Mouse (Mus musculus): ENCODE measurements at regions not wholly inside any gene's neighbourhood (a gene's known extent, or its start where the extent isn't known, plus 50 kb on each side); places are given as distances from the start of the nearest gene placed in this dataset.
A peak's percentile ranks its signal among the peaks of the same experiment; 100 is the strongest.
"Not testable (repeated sequence)": the region's sequence is repeated elsewhere in the genome, so short reads cannot be mapped to it uniquely, and the experiment has no call there.

GRCm38 (mm10) chr10:51397016-51397415, 83.4 kb upstream of the Gm49339 start:
- not testable (repeated sequence) for H3K27me3 ChIP-seq; H3K4me3 ChIP-seq; H3K27ac ChIP-seq; H3K9me3 ChIP-seq; H3K4me1 ChIP-seq; ATAC-seq (ENCODE audit: insufficient number of reproducible peaks, insufficient read depth, low FRiP score, low TSS enrichment, low read depth); H3K4me2 ChIP-seq; H3K9ac ChIP-seq; H3K36me3 ChIP-seq
- 90% methylated on average over 3 of the region's 3 CpGs for WGBS

GRCm38 (mm10) chr10:51405141-51405540, 75.3 kb upstream of the Gm49339 start:
- Histone ChIP-seq H3K27ac (no peak overlapping the region), H3K9me3 (no peaks in the 10 kb centered on the region), H3K4me3 (no peak overlapping the region), H3K4me1 (no peaks in the 10 kb centered on the region), H3K4me2 (peak overlapping the region; percentile 27; the same call in 1 of the 2 replicates), H3K36me3 (no peaks in the 10 kb centered on the region), H3K9ac (no peak overlapping the region), H3K27me3 (no peaks in the 10 kb centered on the region)
- ATAC-seq (ENCODE audit: insufficient number of reproducible peaks, insufficient read depth, low FRiP score, low TSS enrichment, low read depth): no peak
- WGBS: 3% methylated on average over 9 of the region's 9 CpGs

- H3K4me3 ChIP-seq: no peak overlapping the region
- no peaks in the 10 kb centered on the region for H3K4me1 ChIP-seq
- no peaks in the 10 kb centered on the region for H3K27me3 ChIP-seq
- no peaks in the 10 kb centered on the region for H3K36me3 ChIP-seq
- no peak overlapping the region for H3K4me2 ChIP-seq
- ATAC-seq (ENCODE audit: insufficient number of reproducible peaks, insufficient read depth, low FRiP score, low TSS enrichment, low read depth): no peak
- no peaks in the 10 kb centered on the region for H3K9me3 ChIP-seq
- H3K27ac ChIP-seq: no peak overlapping the region
- no peak overlapping the region for H3K9ac ChIP-seq
Observed at GRCm38 (mm10) chr10:51412795-51413194, 67.6 kb upstream of the Gm49339 start.

GRCm38 (mm10) chr10:51414512-51414911, 65.9 kb upstream of the Gm49339 start:
- no peak for ATAC-seq (ENCODE audit: insufficient number of reproducible peaks, insufficient read depth, low FRiP score, low TSS enrichment, low read depth)
- no peak overlapping the region for H3K4me2 ChIP-seq
- H3K4me1 ChIP-seq: no peaks in the 10 kb centered on the region
- H3K27ac ChIP-seq: no peak overlapping the region
- 85% methylated on average over 1 of the region's 1 CpGs for WGBS
- no peak overlapping the region for H3K9ac ChIP-seq
- no peaks in the 10 kb centered on the region for H3K36me3 ChIP-seq
- no peak overlapping the region for H3K4me3 ChIP-seq
- no peaks in the 10 kb centered on the region for H3K27me3 ChIP-seq
- H3K9me3 ChIP-seq: no peaks in the 10 kb centered on the region

GRCm38 (mm10) chr10:51416723-51417122, 63.7 kb upstream of the Gm49339 start:
- no peak overlapping the region for H3K4me3 ChIP-seq

GRCm38 (mm10) chr10:51417221-51417911, 63.0 kb upstream of the Gm49339 start:
- no peaks in the 10 kb centered on the region for H3K9me3 ChIP-seq
- no peaks in the 10 kb centered on the region for H3K36me3 ChIP-seq
- no peak for ATAC-seq (ENCODE audit: insufficient number of reproducible peaks, insufficient read depth, low FRiP score, low TSS enrichment, low read depth)
- H3K27ac ChIP-seq: no peak overlapping the region
- H3K4me3 ChIP-seq: no peak overlapping the region
- no peaks in the 10 kb centered on the region for H3K27me3 ChIP-seq
- H3K9ac ChIP-seq: no peak overlapping the region
- H3K4me2 ChIP-seq: no peak overlapping the region
- WGBS: 74% methylated on average over 3 of the region's 3 CpGs
- no peaks in the 10 kb centered on the region for H3K4me1 ChIP-seq

More at GRCm38 (mm10) chr10:51416723-51417122, 63.7 kb upstream of the Gm49339 start:
- H3K27me3 ChIP-seq: no peaks in the 10 kb centered on the region
- no peaks in the 10 kb centered on the region for H3K36me3 ChIP-seq
- H3K4me2 ChIP-seq: no peak overlapping the region
- H3K9ac ChIP-seq: no peak overlapping the region
- H3K9me3 ChIP-seq: no peaks in the 10 kb centered on the region
- H3K4me1 ChIP-seq: no peaks in the 10 kb centered on the region
- ATAC-seq (ENCODE audit: insufficient number of reproducible peaks, insufficient read depth, low FRiP score, low TSS enrichment, low read depth): no peak
- H3K27ac ChIP-seq: no peak overlapping the region

GRCm38 (mm10) chr10:51418550-51418949, 61.9 kb upstream of the Gm49339 start:
- H3K9ac ChIP-seq: no peak overlapping the region
- H3K36me3 ChIP-seq: no peaks in the 10 kb centered on the region
- no peak overlapping the region for H3K4me2 ChIP-seq
- no peaks in the 10 kb centered on the region for H3K27me3 ChIP-seq
- 76% methylated on average over 1 of the region's 1 CpGs for WGBS
- H3K27ac ChIP-seq: no peak overlapping the region
- H3K4me3 ChIP-seq: no peak overlapping the region
- H3K4me1 ChIP-seq: no peaks in the 10 kb centered on the region
- ATAC-seq (ENCODE audit: insufficient number of reproducible peaks, insufficient read depth, low FRiP score, low TSS enrichment, low read depth): no peak
- no peaks in the 10 kb centered on the region for H3K9me3 ChIP-seq

- H3K9ac ChIP-seq: no peak overlapping the region
- H3K9me3 ChIP-seq: no peaks in the 10 kb centered on the region
- 80% methylated on average over 1 of the region's 1 CpGs for WGBS
- H3K4me1 ChIP-seq: no peaks in the 10 kb centered on the region
- no peaks in the 10 kb centered on the region for H3K36me3 ChIP-seq
- no peak overlapping the region for H3K27ac ChIP-seq
- no peaks in the 10 kb centered on the region for H3K27me3 ChIP-seq
- no peak for ATAC-seq (ENCODE audit: insufficient number of reproducible peaks, insufficient read depth, low FRiP score, low TSS enrichment, low read depth)
- no peak overlapping the region for H3K4me2 ChIP-seq
- H3K4me3 ChIP-seq: no peak overlapping the region
Observed at GRCm38 (mm10) chr10:51422501-51422900, 57.9 kb upstream of the Gm49339 start.

Measured in embryonic facial prominence, embryonic 13.5 days (tissue).